Mouse (Mus musculus): ENCODE measurements at regions not wholly inside any gene's neighbourhood (a gene's known extent, or its start where the extent isn't known, plus 50 kb on each side); places are given as distances from the start of the nearest gene placed in this dataset.
A peak's percentile ranks its signal among the peaks of the same experiment; 100 is the strongest.

- DNase-seq (ENCODE audit: low spot score in 2 of 2): no peak
Observed at GRCm38 (mm10) chr15:50246418-50247186, 3638.1 kb upstream of the Gm7489 start.

DNA sequence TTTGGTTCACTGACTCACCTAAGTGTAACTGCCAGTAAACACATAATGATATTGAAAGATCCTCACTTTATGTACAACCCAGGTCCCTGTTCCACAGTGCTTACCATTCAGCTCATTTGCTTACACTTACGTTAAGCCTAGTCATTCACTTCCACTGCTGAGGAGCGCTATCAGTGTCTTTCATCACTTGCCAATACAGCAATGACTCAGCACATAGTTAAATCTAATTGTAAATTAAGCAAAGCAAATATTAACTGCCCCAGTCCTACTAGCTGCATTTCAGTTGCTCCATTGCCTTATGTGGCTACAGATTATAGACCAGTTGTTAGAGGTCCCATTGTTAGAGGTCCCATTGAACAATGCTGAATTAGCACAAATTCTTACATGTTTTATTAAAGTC, 3624.6 kb upstream of the Gm7489 start:
- DNase-seq (ENCODE audit: low spot score in 2 of 2): no peak

DNA sequence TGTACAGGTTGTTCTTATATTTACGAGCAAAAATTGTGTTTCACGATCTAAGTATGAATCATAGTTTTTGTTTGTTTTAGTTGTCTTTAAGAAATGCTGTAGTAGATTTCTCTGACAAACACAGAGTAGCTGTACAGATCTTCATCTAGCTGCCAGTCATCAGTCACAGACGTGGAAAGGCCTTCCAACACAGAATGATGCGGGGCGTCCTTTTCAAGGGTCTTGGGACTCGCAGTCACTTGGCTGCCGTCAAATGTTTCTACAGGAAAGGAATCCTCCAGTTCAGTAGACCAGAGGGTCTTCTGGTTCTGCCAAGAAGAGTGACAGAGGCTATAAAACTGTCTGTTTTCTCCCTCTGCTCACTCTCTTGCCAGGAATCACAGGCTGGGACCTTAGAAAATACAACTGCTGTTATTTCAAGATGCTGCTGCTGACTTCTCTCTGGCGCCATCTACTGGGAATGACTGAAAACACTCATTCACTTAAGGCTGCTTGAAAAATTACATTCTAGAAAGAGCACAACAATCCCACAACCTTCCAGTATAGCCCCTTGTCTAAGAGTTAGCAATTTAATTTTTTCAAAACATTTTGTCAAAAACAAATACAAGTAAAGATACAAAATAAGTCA, 3623.3 kb upstream of the Gm7489 start:
- DNase-seq (ENCODE audit: low spot score in 2 of 2): peak; percentile 37 to 82

GRCm38 (mm10) chr15:50267542-50267941, 3617.2 kb upstream of the Gm7489 start:
- no peak for DNase-seq (ENCODE audit: low spot score in 2 of 2)

DNA sequence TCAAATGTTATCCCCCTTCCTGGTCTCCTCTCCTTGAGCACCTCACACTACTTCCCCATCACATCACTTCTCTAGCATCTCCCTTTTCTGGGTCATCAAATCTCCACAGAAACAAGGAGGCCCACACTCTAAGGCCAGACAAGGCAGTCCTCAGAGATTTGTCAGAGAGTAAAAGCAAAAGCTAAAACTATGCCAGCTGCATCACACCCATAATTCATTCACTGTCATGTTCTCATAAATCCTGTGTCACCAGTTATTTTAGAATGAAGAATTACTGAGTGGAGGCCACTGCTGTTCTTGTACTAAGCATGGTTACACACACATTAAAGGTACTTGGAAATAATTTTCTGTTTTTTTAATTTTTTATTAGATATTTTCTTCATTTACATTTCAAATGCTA, 3613.1 kb upstream of the Gm7489 start:
- DNase-seq (ENCODE audit: low spot score in 2 of 2): no peak

GRCm38 (mm10) chr15:50282576-50282975, 3602.1 kb upstream of the Gm7489 start:
- no peak for DNase-seq (ENCODE audit: low spot score in 2 of 2)

DNA sequence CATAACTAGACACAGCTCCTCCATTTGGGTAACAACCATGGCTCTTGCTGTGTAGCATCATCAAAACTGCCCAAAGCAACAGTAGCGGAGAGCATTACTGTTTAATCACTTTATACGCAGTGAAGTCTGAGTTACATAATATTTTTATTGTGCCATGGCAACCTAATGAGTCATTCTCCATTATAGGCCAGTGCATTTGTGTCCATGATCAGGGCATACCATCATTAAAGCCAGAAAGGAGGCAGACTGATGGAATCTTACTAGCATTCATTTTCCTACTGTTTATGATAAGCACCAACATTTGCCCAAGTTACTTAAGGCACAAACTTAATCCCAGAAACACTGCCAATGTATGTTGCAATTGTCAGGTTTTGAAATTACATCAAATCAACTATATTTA, 3601.2 kb upstream of the Gm7489 start:
- no peak for DNase-seq (ENCODE audit: low spot score in 2 of 2)

DNA sequence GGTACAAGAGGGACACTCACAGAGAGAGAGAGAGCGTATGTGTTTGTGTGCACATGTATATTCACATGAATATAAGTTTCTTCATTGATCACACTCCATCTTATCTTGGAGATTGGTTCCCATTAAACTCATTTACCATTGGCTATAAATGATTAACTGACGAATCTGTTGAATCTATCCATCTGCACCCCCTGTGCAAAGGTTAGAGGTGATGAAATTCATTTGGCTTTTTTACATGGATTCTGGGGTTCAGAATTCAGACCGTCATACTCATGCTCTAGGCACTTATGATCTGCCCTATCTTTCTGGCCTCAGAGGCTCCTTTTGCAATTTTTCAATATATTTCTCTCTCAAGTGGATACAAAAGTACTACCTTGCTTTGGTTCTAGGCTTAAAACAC, 3582.9 kb upstream of the Gm7489 start:
- DNase-seq (ENCODE audit: low spot score in 2 of 2): no peak

DNA sequence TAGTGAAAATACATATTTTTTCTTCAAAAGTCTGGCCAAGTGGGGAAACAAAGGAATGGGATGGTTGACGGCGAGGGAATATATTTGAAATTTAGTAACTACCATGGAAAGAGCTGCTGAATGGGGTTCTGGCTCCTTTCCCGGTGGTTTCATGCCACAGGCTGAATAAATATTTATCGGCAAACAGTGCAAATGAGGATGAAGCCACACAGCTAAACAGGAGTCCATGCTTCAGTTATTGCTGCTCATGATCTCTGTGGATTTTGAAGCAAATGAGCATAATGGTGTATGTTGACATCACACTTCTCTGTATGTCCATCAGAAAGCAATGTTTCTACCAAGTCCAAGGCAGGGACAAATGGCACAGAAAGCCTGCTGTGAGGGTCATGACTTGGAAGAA, 3580.6 kb upstream of the Gm7489 start:
- DNase-seq (ENCODE audit: low spot score in 2 of 2): no peak

GRCm38 (mm10) chr15:50320796-50321195, 3563.9 kb upstream of the Gm7489 start:
- peak in 1 of 2 experiments; percentile 29 for DNase-seq (ENCODE audit: low spot score in 2 of 2)

DNA sequence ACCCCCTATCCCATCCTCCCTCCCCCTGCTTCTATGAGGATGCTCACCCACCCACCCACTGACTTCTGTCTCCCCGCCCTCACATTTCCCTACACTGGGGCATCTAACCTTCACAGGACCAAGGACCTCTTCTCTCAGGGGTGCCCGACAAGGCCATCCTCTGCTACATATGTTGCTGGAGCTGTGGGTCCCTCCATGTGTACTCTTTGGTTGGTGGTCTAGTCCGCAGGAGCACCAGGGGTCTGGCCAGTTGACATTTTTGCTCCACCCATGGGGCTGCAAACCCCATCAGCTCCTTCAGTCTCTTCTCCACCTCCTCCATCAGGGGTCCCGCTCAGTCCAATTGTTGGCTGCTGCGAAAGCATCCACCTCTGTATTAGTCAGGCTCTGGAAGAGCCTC, 3539.2 kb upstream of the Gm7489 start:
- no peak for DNase-seq (ENCODE audit: low spot score in 2 of 2)

- no peak for DNase-seq (ENCODE audit: low spot score in 2 of 2)
Observed at GRCm38 (mm10) chr15:50346953-50347352, 3537.8 kb upstream of the Gm7489 start.

DNA sequence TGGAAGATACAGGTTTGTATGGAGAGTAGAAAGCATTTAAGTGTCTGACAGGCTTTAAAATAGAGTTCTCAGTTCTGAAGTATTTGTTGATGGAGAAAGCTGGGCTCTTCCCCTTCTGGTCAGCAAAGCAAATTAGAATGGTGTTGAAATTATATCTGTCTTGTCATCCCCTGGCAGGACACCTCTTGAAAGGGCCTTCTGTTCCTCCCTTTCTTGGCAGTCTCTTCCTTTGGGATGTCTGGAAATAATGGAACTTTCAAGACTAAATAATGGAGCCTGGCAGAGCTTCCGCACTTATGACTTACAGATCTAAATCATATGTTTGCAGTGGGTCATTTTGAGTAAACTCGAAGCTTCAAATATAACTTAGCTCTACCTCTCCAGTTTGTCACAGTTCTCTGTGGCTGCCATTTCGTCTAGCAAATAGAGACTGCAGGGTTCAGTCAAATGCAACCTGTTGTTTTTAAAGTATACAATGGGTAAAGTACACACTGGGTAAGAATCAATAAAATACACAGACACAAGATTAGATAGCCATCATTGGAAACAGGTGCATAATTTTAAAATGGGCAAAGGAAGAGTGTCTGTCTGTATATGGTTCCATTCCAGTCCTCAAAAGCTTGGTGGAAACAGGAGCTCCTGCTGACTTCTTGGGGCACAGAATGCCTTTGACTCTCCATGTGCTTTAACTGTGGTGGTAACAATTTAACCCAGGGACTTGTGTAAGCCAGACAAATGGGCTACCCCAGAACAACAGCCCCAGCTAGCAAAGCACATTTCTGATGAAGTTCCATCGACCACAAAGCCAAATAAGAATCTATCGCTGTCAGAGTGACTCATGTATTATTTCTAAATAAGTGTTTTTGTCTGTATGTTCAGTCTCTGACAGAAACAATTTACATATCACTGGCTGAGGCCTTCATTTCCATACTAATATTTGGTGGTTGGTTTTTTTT, 3524.4 kb upstream of the Gm7489 start:
- no peak for DNase-seq (ENCODE audit: low spot score in 2 of 2)

DNA sequence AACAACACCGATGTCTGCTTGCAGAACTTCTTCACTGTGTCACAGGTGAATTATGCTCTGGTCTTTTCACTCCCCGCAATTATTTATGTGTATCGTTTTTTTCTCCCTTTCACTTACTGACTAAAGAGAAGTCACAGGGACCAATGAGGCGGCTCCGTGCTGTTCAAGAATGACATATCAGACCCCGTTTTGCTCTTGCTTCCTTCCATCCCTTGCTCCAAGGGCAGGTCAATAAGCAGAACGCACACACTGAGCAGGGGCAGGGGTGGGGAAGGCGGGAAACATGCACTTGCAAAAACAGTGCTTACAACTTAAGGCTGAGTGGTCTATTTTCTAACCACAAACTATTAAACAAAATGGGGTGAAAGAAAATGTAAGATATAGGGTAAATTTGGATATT, 3523.4 kb upstream of the Gm7489 start:
- no peak for DNase-seq (ENCODE audit: low spot score in 2 of 2)

DNA sequence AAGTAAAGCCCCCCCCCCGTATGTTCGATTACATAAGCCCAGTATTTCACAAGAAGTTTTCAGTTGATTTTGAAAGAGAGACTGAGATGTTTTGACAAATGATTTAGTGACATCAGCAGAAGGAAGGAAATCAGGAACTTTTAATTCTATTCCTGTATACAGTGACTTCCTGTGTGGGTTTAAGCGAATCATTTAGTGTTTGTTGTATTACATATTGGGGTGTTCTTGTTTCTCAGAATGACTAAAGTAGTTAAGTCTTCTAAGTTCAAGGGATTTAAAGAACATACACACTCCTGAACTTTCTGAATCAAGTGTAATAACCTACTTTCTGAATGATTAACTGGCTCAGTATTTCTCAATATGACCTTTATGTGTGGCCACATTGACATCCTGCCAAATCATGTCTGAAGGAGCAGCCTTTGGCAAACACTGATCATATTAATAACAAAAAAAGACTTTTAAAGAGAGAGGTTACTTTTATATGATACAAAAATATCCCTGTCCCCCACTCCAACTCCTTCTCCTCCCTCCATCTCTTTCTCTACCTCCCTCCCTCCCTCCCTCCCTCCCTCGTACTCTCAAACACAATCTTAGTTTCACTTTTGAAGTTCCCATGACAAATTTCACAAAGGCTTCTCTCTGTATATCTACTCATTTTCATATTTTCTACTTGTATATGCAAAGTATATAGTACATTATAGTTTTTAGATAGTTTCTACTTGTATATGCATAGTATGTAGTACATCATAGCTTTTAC, 3522.8 kb upstream of the Gm7489 start:
- no peak for DNase-seq (ENCODE audit: low spot score in 2 of 2)

DNA sequence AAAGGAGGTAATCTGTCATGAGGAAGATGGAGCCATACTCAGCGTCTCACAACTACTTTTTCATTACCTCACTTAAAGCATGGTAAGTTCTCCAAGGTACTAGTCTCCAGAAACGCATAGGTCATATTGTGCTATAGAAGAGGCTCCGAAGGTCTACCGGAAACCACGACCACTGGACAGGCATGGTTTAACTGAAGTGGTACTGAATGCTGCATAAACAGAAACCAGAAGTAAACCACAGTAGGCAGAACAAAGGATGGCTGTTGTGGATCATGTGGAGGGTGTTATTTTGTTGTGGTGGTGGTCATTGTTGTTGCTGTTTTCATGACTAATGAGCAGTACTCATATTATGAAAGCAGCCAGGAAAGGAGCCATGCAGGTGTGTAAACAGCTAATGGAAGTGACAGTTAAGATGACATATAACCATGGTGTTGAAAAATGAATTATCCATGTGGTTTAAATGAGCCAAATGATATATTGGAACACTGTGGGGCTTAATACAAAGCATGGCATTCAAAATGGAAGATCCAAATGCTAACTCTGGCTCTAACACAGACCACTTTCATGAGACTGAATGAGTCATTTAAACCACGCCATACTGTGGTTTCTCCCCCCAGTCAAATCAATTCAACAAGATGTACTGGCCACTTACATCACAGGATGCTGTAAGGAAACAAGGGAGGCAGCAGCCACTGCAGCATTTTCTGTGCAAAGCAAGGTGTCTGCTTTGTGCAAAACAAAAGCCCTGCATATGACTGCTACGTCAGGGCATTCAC, 3484.5 kb upstream of the Gm7489 start:
- DNase-seq (ENCODE audit: low spot score in 2 of 2): no peak

GRCm38 (mm10) chr15:50401386-50401785, 3483.3 kb upstream of the Gm7489 start:
- no peak for DNase-seq (ENCODE audit: low spot score in 2 of 2)

DNA sequence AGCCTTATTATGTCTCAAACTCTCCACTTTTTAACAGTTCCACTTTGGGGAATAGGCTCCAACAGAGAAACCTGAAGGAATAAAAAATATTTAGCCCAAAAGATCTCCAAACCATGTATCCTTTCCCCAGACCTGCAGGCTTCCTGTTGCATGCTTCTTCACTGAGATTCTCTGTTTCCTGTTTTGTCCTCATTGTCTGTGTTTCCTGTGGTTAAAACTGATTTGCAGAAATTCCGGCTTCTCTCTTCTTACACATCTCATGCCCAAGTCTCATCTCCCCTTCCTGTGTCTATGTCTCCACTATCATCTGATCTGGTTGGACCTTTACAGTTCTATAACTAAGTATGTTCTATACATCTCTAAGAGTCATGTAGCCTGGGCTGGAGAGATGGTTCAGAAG, 3482.2 kb upstream of the Gm7489 start:
- DNase-seq (ENCODE audit: low spot score in 2 of 2): no peak

- DNase-seq (ENCODE audit: low spot score in 2 of 2): no peak
Observed at GRCm38 (mm10) chr15:50403883-50404282, 3480.8 kb upstream of the Gm7489 start.

- no peak for DNase-seq (ENCODE audit: low spot score in 2 of 2)
Observed at GRCm38 (mm10) chr15:50408985-50409384, 3475.7 kb upstream of the Gm7489 start.

GRCm38 (mm10) chr15:50417641-50418040, 3467.1 kb upstream of the Gm7489 start:
- DNase-seq (ENCODE audit: low spot score in 2 of 2): no peak

All from thymus, postnatal 10 days (tissue).